Mouse (Mus musculus) G1E-ER4 (cell line): ENCODE results near the gene Col5a3. TPM values are rescaled to one million over a fixed set of nuclear protein-coding genes. Genes with fewer than 3 reads are reported as not detected.

Experiments
- GATA1 ChIP-seq: IDR thresholded peaks from one replicate; pipeline ENCODE4 v1.8.0; 2012; ENCODE audit warnings: low read length, inconsistent platforms
- polyA plus RNA-seq: library from polyadenylated mRNA; stranded (reverse); fragments of >175 nt; gene quantifications from 2 replicates; pipeline ENCODE4 v1.2.3, GENCODE M21; 2012

Col5a3 gene
- polyA plus RNA-seq, 1 experiment: not detected

- TF ChIP-seq GATA1: no peak
Measured at GRCm38 (mm10) chr9:20761388-20761787, 53.5 kb downstream of the Col5a3 start.

- TF ChIP-seq GATA1: no peak
Measured at GRCm38 (mm10) chr9:20760813-20761212, 54.1 kb downstream of the Col5a3 start.

DNA sequence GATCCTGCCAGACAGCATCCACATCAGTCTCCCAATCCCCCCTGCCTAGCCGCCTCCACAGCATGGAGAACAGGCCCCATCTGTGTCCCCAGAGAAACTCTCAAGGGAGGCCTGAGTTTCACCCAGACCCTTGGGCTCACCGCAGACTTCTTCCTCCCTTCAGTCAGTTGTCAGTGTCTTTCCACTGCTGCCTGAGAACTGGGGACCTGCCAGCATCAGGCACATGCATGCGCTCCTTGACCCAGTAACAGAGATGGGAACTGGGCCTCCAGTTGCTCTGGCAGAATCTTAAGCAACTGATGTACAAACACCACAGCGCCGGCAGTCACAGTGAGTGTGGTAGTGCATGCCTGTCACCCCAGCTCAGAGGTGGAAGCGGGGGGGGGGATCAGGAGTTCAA lies 56.0 kb downstream of the Col5a3 start:
- TF ChIP-seq GATA1: no peak

- no peak for TF ChIP-seq GATA1
Measured at GRCm38 (mm10) chr9:20758243-20758642, 56.6 kb downstream of the Col5a3 start.

- no peak for TF ChIP-seq GATA1
Measured at GRCm38 (mm10) chr9:20757087-20757955, 57.5 kb downstream of the Col5a3 start.

DNA sequence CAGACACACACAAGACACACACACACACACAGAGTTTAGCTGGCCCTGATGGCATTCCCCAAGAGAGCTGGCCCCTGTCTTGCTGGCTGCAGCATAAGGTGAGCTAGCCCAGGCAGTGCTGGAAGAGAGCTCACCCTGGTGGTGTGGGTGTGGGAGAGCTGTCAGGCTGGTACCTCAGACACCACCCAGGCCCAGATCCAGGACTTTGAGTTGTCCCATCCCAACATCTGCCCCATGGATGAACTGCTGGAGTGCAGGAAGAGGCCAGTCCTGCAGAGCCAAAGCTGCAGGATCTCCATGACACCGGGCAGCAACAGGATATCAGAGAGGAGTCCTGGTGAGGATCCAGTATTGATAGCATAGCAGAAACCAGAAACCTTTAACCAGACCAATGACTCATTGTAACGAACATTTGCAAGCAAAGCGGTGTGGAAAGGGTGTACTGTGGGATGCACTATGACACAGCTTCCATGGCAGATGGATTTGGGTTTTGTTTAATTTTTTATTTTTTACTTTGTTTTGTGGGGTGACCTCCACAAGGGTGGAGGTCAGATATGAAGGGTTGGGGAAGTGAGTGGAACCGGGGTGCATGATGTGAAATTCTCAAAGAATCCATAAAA lies 58.7 kb downstream of the Col5a3 start:
- no peak for TF ChIP-seq GATA1

DNA sequence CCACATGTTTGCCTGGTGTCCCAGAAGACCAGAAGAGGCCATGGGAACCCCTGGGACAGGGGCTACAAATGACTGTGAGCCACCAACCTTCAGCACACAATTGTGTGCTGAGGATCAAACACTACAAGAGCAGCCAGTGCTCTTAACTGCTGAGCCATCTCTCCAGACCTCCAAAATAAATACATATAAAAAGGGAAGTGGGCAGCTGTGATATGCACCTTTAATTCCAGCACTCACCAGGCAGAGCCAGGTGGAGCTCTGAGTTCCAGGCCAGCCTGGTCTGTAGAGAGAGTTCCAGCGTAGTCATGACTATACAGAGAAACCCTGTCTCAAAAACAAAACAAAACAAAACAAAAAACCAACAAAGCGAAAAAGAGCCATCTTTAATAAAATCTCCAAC lies 60.5 kb downstream of the Col5a3 start:
- no peak for TF ChIP-seq GATA1

DNA sequence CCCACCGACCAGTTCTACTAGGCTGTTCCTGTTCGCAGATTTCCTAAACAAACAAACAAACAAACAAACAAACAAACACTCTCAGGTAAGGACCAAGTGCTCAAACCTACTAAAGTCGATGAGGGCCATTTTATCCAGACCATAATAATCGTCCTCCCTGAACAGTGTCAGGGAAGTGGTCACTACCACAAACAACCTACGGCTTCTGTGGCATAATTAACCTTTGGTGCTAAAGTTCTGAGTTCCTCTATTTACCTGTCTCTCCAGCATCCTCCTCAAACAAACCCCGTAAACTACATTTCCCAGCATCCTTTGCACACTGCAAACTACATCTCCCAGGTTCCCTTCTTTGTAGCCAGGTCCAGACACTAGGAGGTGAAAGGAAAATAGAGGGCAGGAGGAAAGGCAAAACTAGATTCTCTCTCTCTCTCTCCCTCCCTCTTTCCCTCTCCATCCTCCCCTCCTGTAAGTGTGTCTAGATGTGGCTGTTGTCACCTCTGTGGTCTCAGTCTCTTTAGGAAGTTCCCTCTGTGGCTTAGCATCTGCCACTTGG lies 63.3 kb downstream of the Col5a3 start:
- TF ChIP-seq GATA1: no peak

- TF ChIP-seq GATA1: no peak
Measured at GRCm38 (mm10) chr9:20749213-20749612, 65.7 kb downstream of the Col5a3 start.

DNA sequence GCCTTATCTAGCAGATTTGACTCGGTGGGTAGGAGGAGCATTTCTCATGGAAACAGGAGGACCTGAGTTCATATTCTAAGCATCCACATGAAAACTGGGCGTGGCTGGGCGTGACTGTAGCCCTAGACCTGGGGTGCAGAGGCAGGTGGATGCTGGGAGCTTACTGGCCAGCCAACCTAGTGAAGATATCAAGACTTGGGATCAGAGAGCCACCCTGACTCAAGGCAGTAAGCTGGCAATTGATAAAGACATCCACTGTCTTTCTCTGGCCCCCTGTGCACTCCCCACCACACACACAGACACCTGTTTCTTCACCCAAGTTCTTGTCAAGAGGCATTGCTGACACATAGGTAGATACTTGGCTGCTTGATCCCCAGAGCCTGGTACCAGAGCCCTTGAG lies 66.3 kb downstream of the Col5a3 start:
- TF ChIP-seq GATA1: no peak

- TF ChIP-seq GATA1: no peak
Measured at GRCm38 (mm10) chr9:20747682-20748081, 67.2 kb downstream of the Col5a3 start.

GRCm38 (mm10) chr9:20746017-20746660 lies 68.7 kb downstream of the Col5a3 start, which contains the start of gene Olfm2:
TSS of gene Olfm2 (minus strand) at chr9:20746349.
- TF ChIP-seq GATA1: no peak

GRCm38 (mm10) chr9:20745129-20745966 lies 69.5 kb downstream of the Col5a3 start:
- TF ChIP-seq GATA1: no peak

GRCm38 (mm10) chr9:20743946-20744738 lies 70.7 kb downstream of the Col5a3 start:
- no peak for TF ChIP-seq GATA1
